Mouse (Mus musculus): ENCODE data around the gene Zc3h12a.
A peak's percentile ranks its signal among the peaks of the same experiment; 100 is the strongest.

- TF ChIP-seq POLR2A (IDR thresholded peaks at IDR 0.05; ENCODE audit: control insufficient read depth, extremely low read depth, insufficient read depth, low read length, poor library complexity) (no peak), CTCF (IDR thresholded peaks at IDR 0.05; ENCODE audit: borderline replicate concordance, control insufficient read depth, extremely low read depth, insufficient read depth, low read length, poor library complexity) (peak; percentile 66; the same call in 1 of the 2 replicates)
Observed at GRCm38 (mm10) chr4:125099458-125099857, 28.2 kb downstream of the Zc3h12a start.
